Mouse (Mus musculus) C2C12 (cell line): ENCODE results near the gene Ltf.

Experiments used
- CEBPB ChIP-seq: IDR thresholded peaks from one replicate; pipeline ENCODE4 v1.6.1; 2011; ENCODE audit warnings: low read depth, mild to moderate bottlenecking, control low read depth, moderate library complexity
- CTCF ChIP-seq: IDR thresholded peaks from one replicate; pipeline ENCODE4 v1.5.1; 2011; ENCODE audit not compliant: control insufficient read depth, insufficient read depth, insufficient read length
- MAX ChIP-seq: IDR thresholded peaks from one replicate; pipeline ENCODE4 v1.6.1; 2011; ENCODE audit warnings: mild to moderate bottlenecking, control low read depth
- MYOD1 ChIP-seq: IDR thresholded peaks from one replicate; pipeline ENCODE4 v1.6.1; 2011; ENCODE audit warnings: low read depth; ENCODE audit not compliant: control insufficient read depth, insufficient read length
- MYOG ChIP-seq: IDR thresholded peaks from one replicate; pipeline ENCODE4 v1.6.1; 2011; ENCODE audit not compliant: control insufficient read depth, insufficient read length; ENCODE audit errors: extremely low read depth
- USF1 ChIP-seq: IDR thresholded peaks from one replicate; pipeline ENCODE4 v1.6.1; 2011; ENCODE audit warnings: low read depth, mild to moderate bottlenecking, control low read depth, moderate library complexity

DNA sequence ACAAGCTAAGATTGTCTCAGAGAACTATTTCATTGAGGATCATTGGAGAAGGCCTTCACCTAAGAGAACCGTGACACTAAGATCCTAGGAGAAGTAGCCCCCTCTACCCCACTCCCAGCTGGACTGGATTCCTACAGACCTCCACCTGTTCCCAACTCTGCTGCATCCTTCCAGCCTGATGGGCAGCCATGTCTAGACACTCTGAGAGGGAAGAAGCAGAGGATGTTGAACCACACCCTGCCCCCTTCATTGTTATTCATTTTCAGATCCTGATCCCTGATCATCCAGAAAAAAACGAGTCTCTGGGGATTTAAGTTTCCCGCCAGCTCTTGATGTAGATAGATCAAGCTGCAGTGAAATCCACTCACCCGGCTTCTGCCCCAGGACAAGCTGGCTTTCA lies 53.9 kb downstream of the Ltf start:
- no peak for TF ChIP-seq CTCF
- TF ChIP-seq MYOG: no peak
- TF ChIP-seq MAX: no peak
- no peak for TF ChIP-seq CEBPB
- no peak for TF ChIP-seq MYOD1
- no peak for TF ChIP-seq USF1
